Mouse (Mus musculus) neural tube, embryonic 10.5 days (tissue): ENCODE results near the gene Evi2.
A peak's percentile ranks its signal among the peaks of the same experiment; 100 is the strongest.

Experiments used
- DNase-seq: peaks from one replicate; pipeline ENCODE4 v3.0.0-alpha.2; 2017; ENCODE audit warnings: low spot score; ENCODE audit errors: extremely low spot score

The Evi2 gene

GRCm38 (mm10) chr11:79530333-79530761, at the start of gene Evi2, which contains the start of gene Evi2a:
Gene Evi2 (minus strand): TSS chr11:79530589.
Gene Evi2a (minus strand): TSS chr11:79530609.
- DNase-seq: no peak

GRCm38 (mm10) chr11:79577741-79578140, 47.4 kb upstream of the Evi2 start:
- DNase-seq: peak; percentile 68

GRCm38 (mm10) chr11:79575383-79576073, 45.1 kb upstream of the Evi2 start:
- no peak for DNase-seq

- no peak for DNase-seq
Measured at GRCm38 (mm10) chr11:79573836-79574235, 43.4 kb upstream of the Evi2 start.

GRCm38 (mm10) chr11:79570319-79570718, 39.9 kb upstream of the Evi2 start:
- no peak for DNase-seq

- no peak for DNase-seq
Measured at GRCm38 (mm10) chr11:79568197-79568911, 38.0 kb upstream of the Evi2 start.

- no peak for DNase-seq
Measured at GRCm38 (mm10) chr11:79566947-79567346, 36.6 kb upstream of the Evi2 start.

GRCm38 (mm10) chr11:79563493-79563892, 33.1 kb upstream of the Evi2 start:
- DNase-seq: no peak

GRCm38 (mm10) chr11:79560536-79560935, 30.1 kb upstream of the Evi2 start:
- DNase-seq: no peak

GRCm38 (mm10) chr11:79552622-79553021, 22.2 kb upstream of the Evi2 start:
- DNase-seq: no peak

- DNase-seq: no peak
Measured at GRCm38 (mm10) chr11:79536293-79536692, 5.9 kb upstream of the Evi2 start.

- DNase-seq: no peak
Measured at GRCm38 (mm10) chr11:79535554-79535953, 5.2 kb upstream of the Evi2 start.

GRCm38 (mm10) chr11:79533950-79534690, 3.7 kb upstream of the Evi2 start:
- no peak for DNase-seq

- DNase-seq: no peak
Measured at GRCm38 (mm10) chr11:79533311-79533710, 2.9 kb upstream of the Evi2 start.

- DNase-seq: no peak
Measured at GRCm38 (mm10) chr11:79531485-79531884, 1.1 kb upstream of the Evi2 start.

GRCm38 (mm10) chr11:79530774-79531173, 385 bp upstream of the Evi2 start:
- DNase-seq: no peak

- no peak for DNase-seq
Measured at GRCm38 (mm10) chr11:79529736-79530135, 653 bp downstream of the Evi2 start.

- no peak for DNase-seq
Measured at GRCm38 (mm10) chr11:79529226-79529625, 1.2 kb downstream of the Evi2 start.

GRCm38 (mm10) chr11:79528601-79529000, 1.8 kb downstream of the Evi2 start:
- no peak for DNase-seq

GRCm38 (mm10) chr11:79527739-79528384, 2.5 kb downstream of the Evi2 start:
- no peak for DNase-seq

GRCm38 (mm10) chr11:79527015-79527738, 3.2 kb downstream of the Evi2 start:
- DNase-seq: no peak
